Mouse (Mus musculus) embryo, embryonic 11 days (tissue): ENCODE measurements around the gene Filip1.
"Not testable (repeated sequence)": the region's sequence is repeated elsewhere in the genome, so short reads cannot be mapped to it uniquely, and the experiment has no call there.

Experiments used
- DNase-seq: peaks from one replicate; pipeline ENCODE4 v3.0.0-alpha.2; 2015

Gene Filip1

GRCm38 (mm10) chr9:80012751-80013150, at the start of gene Filip1:
Gene Filip1 (minus strand): TSS chr9:80012851.
- DNase-seq, result peak; percentile 22

GRCm38 (mm10) chr9:80057690-80058089, 45.0 kb upstream of the Filip1 start:
- no peak for DNase-seq

- no peak for DNase-seq
Measured at GRCm38 (mm10) chr9:80052951-80053350, 40.3 kb upstream of the Filip1 start.

- not testable (repeated sequence) for DNase-seq
Measured at GRCm38 (mm10) chr9:80049271-80049670, 36.6 kb upstream of the Filip1 start.

- DNase-seq, result not testable (repeated sequence)
Measured at GRCm38 (mm10) chr9:80044301-80044700, 31.6 kb upstream of the Filip1 start.

GRCm38 (mm10) chr9:80039296-80039815, 26.7 kb upstream of the Filip1 start:
- peak; percentile 19 for DNase-seq

GRCm38 (mm10) chr9:80037997-80038383, 25.3 kb upstream of the Filip1 start:
- no peak for DNase-seq

- DNase-seq, result no peak
Measured at GRCm38 (mm10) chr9:80037262-80037996, 24.8 kb upstream of the Filip1 start.

- no peak for DNase-seq
Measured at GRCm38 (mm10) chr9:80026581-80027021, 13.9 kb upstream of the Filip1 start.

- peak; percentile 80 for DNase-seq
Measured at GRCm38 (mm10) chr9:80026017-80026416, 13.4 kb upstream of the Filip1 start.

- not testable (repeated sequence) for DNase-seq
Measured at GRCm38 (mm10) chr9:80025347-80025746, 12.7 kb upstream of the Filip1 start.

GRCm38 (mm10) chr9:80022821-80023220, 10.2 kb upstream of the Filip1 start:
- peak; percentile 10 for DNase-seq

GRCm38 (mm10) chr9:80021648-80022047, 9.0 kb upstream of the Filip1 start:
- no peak for DNase-seq

GRCm38 (mm10) chr9:80020429-80020828, 7.8 kb upstream of the Filip1 start:
- DNase-seq, result no peak

GRCm38 (mm10) chr9:80012016-80012415, 635 bp downstream of the Filip1 start:
- no peak for DNase-seq

- peak; percentile 80 for DNase-seq
Measured at GRCm38 (mm10) chr9:80002394-80003188, 10.1 kb downstream of the Filip1 start.

GRCm38 (mm10) chr9:79997282-79997681, 15.4 kb downstream of the Filip1 start:
- no peak for DNase-seq

GRCm38 (mm10) chr9:79994296-79994695, 18.4 kb downstream of the Filip1 start:
- DNase-seq, result no peak

- no peak for DNase-seq
Measured at GRCm38 (mm10) chr9:79993066-79993465, 19.6 kb downstream of the Filip1 start.

GRCm38 (mm10) chr9:79990456-79991017, 22.1 kb downstream of the Filip1 start:
- DNase-seq, result no peak

- no peak for DNase-seq
Measured at GRCm38 (mm10) chr9:79989703-79990102, 22.9 kb downstream of the Filip1 start.

- DNase-seq, result no peak
Measured at GRCm38 (mm10) chr9:79989061-79989460, 23.6 kb downstream of the Filip1 start.

GRCm38 (mm10) chr9:79983244-79983643, 29.4 kb downstream of the Filip1 start:
- DNase-seq, result no peak
